Mouse (Mus musculus) heart, postnatal 0 days (tissue): Measurements from ENCODE around the gene 1110002E22Rik.

Source experiments
- CTCF ChIP-seq: IDR thresholded peaks from 2 replicates; pipeline ENCODE4 v1.5.1; 2016; ENCODE audit warnings: antibody characterized with exemption, control low read depth, low read depth
- EP300 ChIP-seq: IDR thresholded peaks from 2 replicates; pipeline ENCODE4 v1.6.1; 2016; ENCODE audit warnings: antibody characterized with exemption, low read depth

DNA sequence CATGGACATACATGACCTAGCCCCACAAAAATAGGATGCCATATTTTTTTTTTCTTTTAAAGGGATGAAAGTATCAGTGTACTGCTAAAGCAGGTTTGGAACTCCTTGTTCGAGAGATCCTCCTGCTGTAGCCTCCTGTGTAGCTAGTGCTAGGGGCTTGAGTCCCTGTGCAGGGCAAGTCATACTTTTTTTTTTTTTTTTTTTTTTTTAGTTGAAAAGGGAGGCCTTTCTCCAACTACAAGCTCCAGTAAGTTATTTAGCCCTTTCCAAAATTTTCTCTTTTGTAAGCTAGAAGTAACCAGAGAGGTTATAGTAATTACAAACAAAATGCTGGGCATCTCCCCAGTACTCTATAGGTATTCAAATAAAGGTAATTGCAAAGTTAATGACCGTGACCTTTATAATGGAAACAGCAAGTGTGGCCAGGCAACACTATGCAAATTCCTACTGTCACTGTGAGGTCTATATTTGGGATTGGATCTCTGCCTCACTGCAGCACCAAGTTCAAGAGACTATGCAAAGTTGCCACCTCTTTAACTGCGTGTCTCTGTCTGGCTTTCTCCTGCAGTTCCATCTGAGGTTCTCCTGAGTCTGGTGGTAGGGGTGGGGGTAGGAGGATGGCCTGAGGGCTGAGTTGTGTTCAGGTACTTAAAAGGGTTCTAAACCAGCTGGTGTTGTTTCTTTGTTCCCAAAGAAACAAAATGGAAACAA is 23.1 kb upstream of the 1110002E22Rik start:
- TF ChIP-seq CTCF = no peak
- no peak for TF ChIP-seq EP300
